Mouse (Mus musculus) heart, adult 2 months (tissue): ENCODE measurements at regions not wholly inside any gene's neighbourhood (a gene's known extent, or its start where the extent isn't known, plus 50 kb on each side); places are given as distances from the start of the nearest gene placed in this dataset.

ENCODE experiments used
- CTCF ChIP-seq: fragments of 200-600 bp; IDR thresholded peaks from 2 replicates; pipeline ENCODE4 v1.8.1; 2022; ENCODE audit warnings: antibody characterized with exemption, mild to moderate bottlenecking, moderate library complexity
- EP300 ChIP-seq: fragments of 200-500 bp; IDR thresholded peaks from 2 replicates; pipeline ENCODE4 v1.6.1; 2011; ENCODE audit warnings: low read depth, low read length, control low read depth; ENCODE audit not compliant: insufficient read depth
- POLR2A ChIP-seq: fragments of 200-500 bp; IDR thresholded peaks from 2 replicates; pipeline ENCODE4 v1.6.1; 2011; ENCODE audit warnings: mild to moderate bottlenecking, low read depth, low read length, control low read depth; ENCODE audit not compliant: insufficient read depth

- no peak for TF ChIP-seq POLR2A
- TF ChIP-seq CTCF, result no peak
- no peak for TF ChIP-seq EP300
Measured at GRCm38 (mm10) chr10:91622281-91622680, 441.2 kb upstream of the Tmpo start.
